8 mouse cellular contexts compared by ENCODE assay signal in the genomic region with DNA sequence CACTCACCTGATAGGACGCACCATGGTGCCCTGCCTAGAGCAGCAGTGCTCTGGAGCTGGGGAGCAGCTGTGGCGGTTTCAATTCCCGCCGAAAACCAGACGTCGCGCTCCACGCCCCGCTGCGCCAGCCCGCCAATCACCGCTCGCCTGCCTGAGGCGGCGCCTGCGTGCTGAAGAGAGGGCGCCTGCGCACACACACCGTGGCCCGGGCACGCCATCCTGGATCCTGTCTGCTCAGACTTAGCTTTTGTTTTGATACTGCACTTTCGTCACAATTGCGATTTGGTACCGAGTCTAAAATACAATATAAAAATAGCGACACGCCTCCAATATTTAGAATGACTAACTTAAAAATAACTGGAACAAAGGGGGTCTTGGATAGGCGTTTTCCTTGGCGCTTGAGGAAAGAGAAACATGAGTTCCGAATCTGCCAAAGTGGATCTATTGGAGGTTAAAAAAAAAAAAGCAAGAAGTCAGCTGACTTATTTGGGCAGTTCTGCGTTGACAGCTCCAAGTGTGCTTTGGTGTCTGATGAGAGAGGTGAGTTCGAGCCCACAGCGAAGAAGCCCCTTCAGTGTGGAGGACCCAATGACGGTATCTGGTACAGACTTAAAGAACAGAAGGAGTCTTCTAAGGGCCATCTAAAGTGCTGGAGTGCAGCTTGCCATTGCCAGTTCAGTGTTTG. TPM values are rescaled to one million over a fixed set of nuclear protein-coding genes. Genes with fewer than 3 reads are reported as not detected.
DNase-seq lines count a peak whose midpoint lies in the region; ATAC-seq lines count a peak whose summit lies in the region.

Gene Rad51ap1 (minus strand): TSS at position 101 of the 685 bp plus-strand sequence.
Gene D6Wsu163e (plus strand): TSS at position 476 of the 685 bp plus-strand sequence.

- peak; percentile 86 for DNase-seq in MEL-GATA-1-ER (ENCODE audit: extremely low read depth, low read depth)
- DNase-seq in cerebellum, adult 8-10 months, result peak; percentile 95
- DNase-seq in forelimb bud, embryonic 11.5 days (ENCODE audit: low read depth, low spot score), result peak; percentile 95
- DNase-seq in layer of hippocampus, adult 9-10 months (ENCODE audit: low spot score), result peak; percentile 89
- DNase-seq in ovary, postnatal 10 days (ENCODE audit: low spot score), result peak; percentile 90
- peak; percentile 88 to 92 for DNase-seq in thymus, postnatal 10 days (ENCODE audit: low spot score in 2 of 2)

- peaks cover 15% of the 10 kb centered on the region for H3K4me1 ChIP-seq in lung, embryonic 16.5 days (replicated peaks; ENCODE audit: control insufficient read depth, insufficient read depth, low read length)

- H3K36me3 ChIP-seq in lung, embryonic 16.5 days (ENCODE audit: control insufficient read depth, insufficient read depth, low read length), result no peaks in the 10 kb centered on the region; the same call in 1 of the 2 replicates

- peak; percentile 95 for ATAC-seq in hematopoietic stem cell, adult 5-6 weeks (replicated peaks in 1 of 2; ENCODE audit: insufficient read depth in 1 of 2, low FRiP score in 2 of 2, low TSS enrichment in 1 of 2, low read depth in 1 of 2, poor library complexity in 2 of 2, severe bottlenecking in 2 of 2)
- ATAC-seq in lung, embryonic 16.5 days (ENCODE audit: low read depth), result peak; percentile 100

- H3K4me3 ChIP-seq in lung, embryonic 16.5 days (ENCODE audit: low read length), result peak within 1 kb of the TSS; percentile 79

- peak within 1 kb of the TSS; percentile 77 for H3K9ac ChIP-seq in lung, embryonic 16.5 days (ENCODE audit: low read length)

- WGBS in lung, embryonic 16.5 days, result under 1% methylated on average over 33 of the region's 33 CpGs

- H3K27ac ChIP-seq in lung, embryonic 16.5 days (ENCODE audit: low read length), result peak within 1 kb of the TSS; percentile 54; the same call in 1 of the 2 replicates

- H3K9me3 ChIP-seq in lung, embryonic 16.5 days (ENCODE audit: control insufficient read depth, low read length), result no peaks in the 10 kb centered on the region

- peak within 1 kb of the TSS; percentile 79 for H3K4me2 ChIP-seq in lung, embryonic 16.5 days (ENCODE audit: low read depth, low read length)

- no peaks in the 10 kb centered on the region for H3K27me3 ChIP-seq in lung, embryonic 16.5 days (ENCODE audit: control insufficient read depth, insufficient read depth, low read depth, low read length)

RNA-seq across cellular contexts. Expression of gene Rad51ap1, which starts in this region (rescaled TPM):
- total RNA-seq in hematopoietic stem cell, adult 5-6 weeks (2017), result 112 and 143 TPM in 2 replicates
- 61.1 and 64.9 TPM in 2 replicates for polyA plus RNA-seq in lung, embryonic 16.5 days (2015; fragmentation: Nextera tagmentation; extraction: Ambion mirVana)

RNA-seq across cellular contexts. Expression of gene D6Wsu163e, which starts in this region (rescaled TPM):
- total RNA-seq in hematopoietic stem cell, adult 5-6 weeks (2017), result 26.1 and 53.5 TPM in 2 replicates
- polyA plus RNA-seq in lung, embryonic 16.5 days (2015; fragmentation: Nextera tagmentation; extraction: Ambion mirVana), result 19.4 and 20.1 TPM in 2 replicates

Comparison
In these comparisons a context has a peak if more than half of its experiments do, and no peak if none do; other contexts are left out.
1. Peak in every context shown above with its lines: DNase-seq, ATAC-seq, H3K4me3 ChIP-seq and H3K27ac ChIP-seq.